Mouse (Mus musculus): ENCODE data around the gene Disc1. TPM values are rescaled to one million over a fixed set of nuclear protein-coding genes. Genes with fewer than 3 reads are reported as not detected.

Gene Disc1
- total and polyA plus RNA-seq, 3 experiments: 1.1 to 2.3 (median 2.2) TPM

DNA sequence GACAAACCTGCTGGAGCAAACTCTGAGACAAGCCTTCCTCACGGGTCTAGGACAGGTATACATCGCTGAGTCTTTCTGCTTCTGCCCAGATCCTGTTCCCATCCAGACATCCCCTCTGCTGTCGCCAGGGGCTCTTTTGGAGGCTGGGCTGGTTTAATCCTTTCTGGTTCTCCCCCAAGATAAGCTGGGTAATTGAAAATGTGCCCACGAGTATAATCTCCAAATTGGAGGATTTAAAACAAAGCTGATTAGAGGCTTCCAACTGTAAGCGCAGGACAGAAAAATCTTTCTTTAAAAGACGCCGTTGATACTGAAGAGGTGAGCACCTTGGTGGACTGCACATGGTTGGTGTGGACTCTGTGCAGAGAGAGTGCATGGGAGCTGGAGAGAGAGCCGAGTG lies 23.3 kb downstream of the Disc1 start:
- no peak for TF ChIP-seq POLR2A (IDR thresholded peaks at IDR 0.05; ENCODE audit: insufficient read depth, low read depth, low read length)
- no peak for TF ChIP-seq EP300 (IDR thresholded peaks at IDR 0.05; ENCODE audit: insufficient read depth, low read depth, low read length)
- TF ChIP-seq CTCF (IDR thresholded peaks at IDR 0.05): no peak
- Histone ChIP-seq H3K9ac (ENCODE audit: low read depth, low read length) (no peak overlapping the region), H3K4me1 (ENCODE audit: control insufficient read depth, insufficient read depth, low read length) (peaks cover 8% of the 10 kb centered on the region), H3K4me3 (no peak overlapping the region), H3K36me3 (ENCODE audit: control insufficient read depth, insufficient read depth, low read length) (no peaks in the 10 kb centered on the region), H3K27ac (no peak overlapping the region), H3K27me3 (ENCODE audit: control insufficient read depth, insufficient read depth, low read length) (no peaks in the 10 kb centered on the region), H3K79me2 (replicated peaks; ENCODE audit: control insufficient read depth, insufficient read depth, low read length) (no peaks in the 10 kb centered on the region; the same call in 1 of the 2 replicates)
- intact Hi-C loops (cut with DNase I): no loop called here
- DNase-seq: no peak
- WGBS: 84% methylated on average over 8 of the region's 8 CpGs

DNA sequence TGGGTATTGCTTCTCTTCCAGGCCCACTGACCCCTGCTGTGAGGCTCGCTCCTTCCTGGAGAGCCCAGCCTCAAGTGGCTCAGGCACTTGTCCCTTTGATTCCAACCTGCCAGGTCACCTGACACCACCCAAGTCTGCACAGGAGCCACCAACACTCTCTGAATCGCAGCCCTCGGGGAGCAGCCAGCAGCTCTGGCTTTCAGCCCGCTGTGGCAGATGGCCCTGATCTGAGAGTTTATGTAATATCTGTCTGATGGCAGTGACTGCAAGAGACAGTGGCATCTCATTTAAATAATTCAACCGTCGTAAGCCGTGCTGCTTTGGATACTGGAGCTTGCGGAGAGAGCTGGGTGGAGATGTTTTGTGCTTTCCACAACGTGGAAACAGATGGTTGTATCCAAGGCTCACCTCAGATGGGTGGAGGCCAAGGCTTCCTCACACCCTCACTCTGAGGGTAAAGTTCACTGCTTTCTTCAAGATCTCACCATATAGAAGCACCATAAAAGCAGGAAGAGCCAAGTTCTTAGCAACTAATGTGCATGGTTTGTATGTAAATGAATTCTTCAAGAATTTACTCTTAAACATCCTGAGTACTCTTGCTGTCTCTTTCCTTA lies 24.9 kb downstream of the Disc1 start:
- H3K36me3 ChIP-seq (ENCODE audit: control insufficient read depth, insufficient read depth, low read length): no peaks in the 10 kb centered on the region
- H3K4me1 ChIP-seq (ENCODE audit: control insufficient read depth, insufficient read depth, low read length): peaks cover 6% of the 10 kb centered on the region
- no peaks in the 10 kb centered on the region for H3K27me3 ChIP-seq (ENCODE audit: control insufficient read depth, insufficient read depth, low read length)
- TF ChIP-seq EP300 (IDR thresholded peaks at IDR 0.05; ENCODE audit: insufficient read depth, low read depth, low read length) (no peak), CTCF (IDR thresholded peaks at IDR 0.05) (no peak), POLR2A (IDR thresholded peaks at IDR 0.05; ENCODE audit: insufficient read depth, low read depth, low read length) (no peak)
- no peak overlapping the region for H3K27ac ChIP-seq
- DNase-seq: peak; percentile 45 to 67
- WGBS: 55% methylated on average over 9 of the region's 9 CpGs
- intact Hi-C loops (cut with DNase I): no loop called here
- H3K4me3 ChIP-seq: no peak overlapping the region
- no peaks in the 10 kb centered on the region for H3K79me2 ChIP-seq (replicated peaks; ENCODE audit: control insufficient read depth, insufficient read depth, low read length)
- H3K9ac ChIP-seq (ENCODE audit: low read depth, low read length): no peak overlapping the region

DNA sequence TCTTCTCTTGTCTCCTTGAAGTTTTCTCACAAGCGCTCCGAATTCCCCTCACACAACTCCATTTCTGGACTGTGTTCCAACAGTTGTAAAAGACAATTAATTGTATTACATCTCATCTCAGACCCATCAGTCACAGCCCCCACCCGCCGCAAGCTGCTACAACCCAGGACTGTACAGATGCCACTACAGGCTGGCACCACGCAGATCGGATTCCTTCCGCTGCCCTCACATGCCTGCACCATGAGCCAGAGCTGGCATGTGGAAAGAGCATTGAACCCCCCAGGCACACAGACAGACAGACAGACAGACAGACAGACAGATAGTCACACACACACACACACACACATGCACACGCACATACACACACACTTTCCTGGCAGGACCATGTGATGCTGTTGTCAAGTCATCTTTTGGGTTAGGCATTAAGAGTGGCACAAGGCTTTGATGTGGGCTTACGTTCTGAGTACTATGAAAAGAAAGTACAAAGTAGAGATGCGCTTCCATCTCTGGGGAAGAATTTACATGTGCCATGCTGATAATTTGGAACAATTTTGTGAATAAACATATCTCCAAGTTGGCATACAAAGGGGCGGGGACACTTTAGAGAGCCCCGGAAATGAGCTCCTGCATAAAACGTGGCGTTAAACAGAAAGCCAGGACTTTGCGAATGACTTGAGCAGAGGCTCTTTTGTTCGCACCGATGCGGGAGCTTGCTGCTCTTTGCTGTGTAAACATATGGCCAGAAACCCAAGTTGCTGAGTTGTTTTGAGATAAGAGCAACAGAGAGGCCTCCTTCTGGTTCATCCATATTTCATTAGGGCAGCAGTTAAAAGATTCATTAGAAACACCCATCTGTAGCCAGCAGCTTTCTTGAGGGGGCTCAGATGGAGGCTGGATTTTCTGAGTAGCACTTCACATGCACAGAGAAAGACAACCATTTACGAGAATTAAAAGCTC lies 26.7 kb downstream of the Disc1 start:
- no peaks in the 10 kb centered on the region for H3K79me2 ChIP-seq (replicated peaks; ENCODE audit: control insufficient read depth, insufficient read depth, low read length)
- H3K4me1 ChIP-seq (ENCODE audit: control insufficient read depth, insufficient read depth, low read length): peaks cover 10% of the 10 kb centered on the region
- no peak overlapping the region for H3K9ac ChIP-seq (ENCODE audit: low read depth, low read length)
- intact Hi-C loops (cut with DNase I): no loop called here
- TF ChIP-seq EP300 (IDR thresholded peaks at IDR 0.05; ENCODE audit: insufficient read depth, low read depth, low read length) (no peak), POLR2A (IDR thresholded peaks at IDR 0.05; ENCODE audit: insufficient read depth, low read depth, low read length) (no peak), CTCF (IDR thresholded peaks at IDR 0.05) (no peak)
- H3K4me3 ChIP-seq: no peak overlapping the region
- no peaks in the 10 kb centered on the region for H3K27me3 ChIP-seq (ENCODE audit: control insufficient read depth, insufficient read depth, low read length)
- DNase-seq: no peak
- H3K36me3 ChIP-seq (ENCODE audit: control insufficient read depth, insufficient read depth, low read length): no peaks in the 10 kb centered on the region
- 83% methylated on average over 19 of the region's 19 CpGs for WGBS
- H3K27ac ChIP-seq: no peak overlapping the region

DNA sequence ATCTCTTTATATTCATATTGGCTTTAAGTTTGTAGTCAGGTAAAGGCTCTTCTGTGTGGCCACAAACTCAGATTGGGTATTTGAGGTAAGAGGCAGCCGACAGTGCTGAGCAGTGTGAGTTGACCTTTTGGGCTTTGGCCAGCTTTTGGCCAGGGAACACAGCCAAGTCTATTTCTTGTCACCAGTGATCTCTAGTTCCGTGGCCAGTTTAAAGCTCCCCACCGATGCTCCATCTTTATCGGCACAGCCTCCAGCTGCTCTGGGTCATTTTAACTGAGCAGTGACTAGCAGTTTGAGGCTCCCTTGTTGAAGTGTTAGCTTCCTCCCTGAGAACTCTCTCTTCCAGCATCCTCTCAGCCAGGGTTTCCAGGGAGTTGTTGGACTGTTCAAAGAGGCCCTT lies 29.8 kb downstream of the Disc1 start:
- peak overlapping the region; percentile 74 for H3K27ac ChIP-seq
- TF ChIP-seq POLR2A (IDR thresholded peaks at IDR 0.05; ENCODE audit: insufficient read depth, low read depth, low read length): no peak
- TF ChIP-seq CTCF (IDR thresholded peaks at IDR 0.05): no peak
- TF ChIP-seq EP300 (IDR thresholded peaks at IDR 0.05; ENCODE audit: insufficient read depth, low read depth, low read length): no peak
- whole genome bisulfite sequencing: 2% methylated on average over 4 of the region's 4 CpGs
- no peaks in the 10 kb centered on the region for H3K79me2 ChIP-seq (replicated peaks; ENCODE audit: control insufficient read depth, insufficient read depth, low read length)
- peak; percentile 71 to 73 for DNase-seq
- H3K36me3 ChIP-seq (ENCODE audit: control insufficient read depth, insufficient read depth, low read length): no peaks in the 10 kb centered on the region
- intact Hi-C loops (cut with DNase I): loop anchor here (1.0 kb wide), 1 partner anchor 14 kb away; no protein-coding TSS in a partner anchor
- H3K4me1 ChIP-seq (ENCODE audit: control insufficient read depth, insufficient read depth, low read length): peaks cover 8% of the 10 kb centered on the region
- no peak overlapping the region; the same call in 1 of the 2 replicates for H3K9ac ChIP-seq (ENCODE audit: low read depth, low read length)
- H3K4me3 ChIP-seq: no peak overlapping the region
- H3K27me3 ChIP-seq (ENCODE audit: control insufficient read depth, insufficient read depth, low read length): no peaks in the 10 kb centered on the region

DNA sequence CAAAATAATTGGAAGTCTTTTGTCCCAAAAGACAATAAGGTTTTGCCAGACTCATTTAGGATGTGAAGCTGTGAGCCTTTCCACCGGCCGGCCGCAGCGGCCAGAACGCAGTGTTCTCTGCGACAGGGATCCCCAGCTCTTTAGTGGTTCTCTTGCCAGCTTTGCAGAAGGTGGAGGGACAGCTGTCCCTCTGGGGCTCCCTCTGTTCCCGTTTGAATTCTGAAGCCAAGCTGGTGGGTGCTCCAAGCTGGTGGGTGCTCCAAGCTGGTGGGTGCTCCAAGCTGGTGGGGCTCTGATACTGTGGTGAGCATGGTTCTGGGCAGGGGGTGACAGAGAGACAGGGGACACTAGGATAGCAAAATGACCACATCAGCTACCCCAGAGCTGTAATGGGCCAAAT lies 30.5 kb downstream of the Disc1 start:
- no peak for DNase-seq
- Histone ChIP-seq H3K9ac (ENCODE audit: low read depth, low read length) (no peak overlapping the region), H3K36me3 (ENCODE audit: control insufficient read depth, insufficient read depth, low read length) (no peaks in the 10 kb centered on the region), H3K27ac (peak overlapping the region; percentile 34), H3K4me3 (no peak overlapping the region), H3K79me2 (replicated peaks; ENCODE audit: control insufficient read depth, insufficient read depth, low read length) (no peaks in the 10 kb centered on the region), H3K27me3 (ENCODE audit: control insufficient read depth, insufficient read depth, low read length) (no peaks in the 10 kb centered on the region), H3K4me1 (ENCODE audit: control insufficient read depth, insufficient read depth, low read length) (peaks cover 8% of the 10 kb centered on the region)
- WGBS: 59% methylated on average over 7 of the region's 7 CpGs
- TF ChIP-seq CTCF (IDR thresholded peaks at IDR 0.05) (no peak), POLR2A (IDR thresholded peaks at IDR 0.05; ENCODE audit: insufficient read depth, low read depth, low read length) (no peak)
- intact Hi-C loops (cut with DNase I): no loop called here

Data from heart, adult 2 months (tissue).